Mouse (Mus musculus) thymus, adult 2 months (tissue): ENCODE measurements around the gene Tst. TPM values are rescaled to one million over a fixed set of nuclear protein-coding genes. Genes with fewer than 3 reads are reported as not detected.

Experiments used
- DNase-seq: peaks from one replicate; pipeline ENCODE4 v3.0.0; 2021
- H3K27ac ChIP-seq: fragments of 200-500 bp; 2 replicates; pipeline ENCODE4 v1.5.1; 2012; ENCODE audit warnings: low read length, control low read depth; ENCODE audit not compliant: control insufficient read depth, insufficient read depth
- H3K27me3 ChIP-seq: fragments of 200-500 bp; 2 replicates; pipeline ENCODE4 v1.6.1; 2012; ENCODE audit warnings: mild to moderate bottlenecking, low read length, moderate library complexity, mixed read lengths; ENCODE audit not compliant: control insufficient read depth, insufficient read depth
- H3K36me3 ChIP-seq: fragments of 200-500 bp; 2 replicates; pipeline ENCODE4 v1.6.1; 2012; ENCODE audit warnings: mild to moderate bottlenecking, low read length, moderate library complexity; ENCODE audit not compliant: control insufficient read depth, insufficient read depth
- H3K4me1 ChIP-seq: fragments of 200-500 bp; replicated peaks from 2 replicates; pipeline ENCODE4 v1.6.1; 2012; ENCODE audit warnings: low read length; ENCODE audit not compliant: control insufficient read depth, insufficient read depth
- H3K4me3 ChIP-seq: fragments of 200-500 bp; 2 replicates; pipeline ENCODE4 v1.5.1; 2012; ENCODE audit warnings: mild to moderate bottlenecking, low read length, control low read depth, moderate library complexity; ENCODE audit not compliant: control insufficient read depth, insufficient read depth
- CTCF ChIP-seq: fragments of 200-500 bp; IDR thresholded peaks from 2 replicates; pipeline ENCODE4 v1.5.1; 2012; ENCODE audit warnings: mild to moderate bottlenecking, control low read depth, low read length, moderate library complexity, borderline replicate concordance; ENCODE audit not compliant: control insufficient read depth, poor library complexity, insufficient read depth; ENCODE audit errors: extremely low read depth
- POLR2A ChIP-seq: fragments of 200-500 bp; IDR thresholded peaks from 2 replicates; pipeline ENCODE4 v1.6.1; 2012; ENCODE audit warnings: mild to moderate bottlenecking, low read length, control low read depth, moderate library complexity; ENCODE audit not compliant: control insufficient read depth, poor library complexity, insufficient read depth; ENCODE audit errors: extremely low read depth
- WGBS: fragments of 180-500 bp; shearing (Covaris S2); methylation state at CpG from one replicate; pipeline ENCODE4 v1.1.7; 2018; 5-methylcytosine and 5-hydroxymethylcytosine counted together
- polyA plus RNA-seq: library from polyadenylated mRNA; depleted of rRNA; stranded (reverse); fragments of >200 nt; gene quantifications from 2 replicates; pipeline ENCODE4 v1.2.3, GENCODE M21; 2012

Gene Tst
- polyA plus RNA-seq, 1 experiment: 58.0 TPM

GRCm38 (mm10) chr15:78447746-78448535 is 42.2 kb upstream of the Tst start:
- under 1% methylated on average over 22 of the region's 22 CpGs for WGBS
- DNase-seq: peak; percentile 91
- Histone ChIP-seq H3K27ac (peak overlapping the region; percentile 51; the same call in 1 of the 2 replicates), H3K4me3 (no peak overlapping the region; the same call in 1 of the 2 replicates), H3K27me3 (no peaks in the 10 kb centered on the region), H3K36me3 (no peaks in the 10 kb centered on the region), H3K4me1 (peaks cover 18% of the 10 kb centered on the region)
- TF ChIP-seq CTCF: peak; percentile 93
- no peak for TF ChIP-seq POLR2A

GRCm38 (mm10) chr15:78447121-78447520 is 41.4 kb upstream of the Tst start:
- H3K36me3 ChIP-seq: no peaks in the 10 kb centered on the region
- 70% methylated on average over 7 of the region's 7 CpGs for WGBS
- TF ChIP-seq POLR2A (no peak), CTCF (no peak)
- no peak overlapping the region for H3K4me3 ChIP-seq
- no peaks in the 10 kb centered on the region for H3K27me3 ChIP-seq
- no peak for DNase-seq
- H3K27ac ChIP-seq: no peak overlapping the region
- peaks cover 18% of the 10 kb centered on the region for H3K4me1 ChIP-seq

DNA sequence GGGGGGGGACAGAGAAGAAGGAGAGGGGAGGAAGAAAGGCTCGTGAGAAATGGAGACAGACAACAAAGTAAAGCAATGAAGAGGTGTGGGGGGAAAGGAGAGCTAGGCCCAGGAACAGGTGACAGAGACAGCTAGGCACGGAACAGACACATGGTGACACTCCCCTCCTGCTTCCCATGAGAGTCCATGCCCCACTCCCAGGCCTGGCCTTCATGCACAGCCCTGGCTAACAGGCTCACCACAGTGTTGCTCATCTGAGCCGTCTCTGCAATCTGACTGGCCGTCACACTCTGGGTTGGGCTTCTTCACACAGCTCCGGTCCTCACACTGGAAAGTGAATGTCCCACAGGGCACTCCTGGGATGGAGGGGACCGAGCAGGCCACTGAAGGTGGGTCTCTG is 38.1 kb upstream of the Tst start:
- Histone ChIP-seq H3K4me1 (peaks cover 9% of the 10 kb centered on the region), H3K4me3 (no peak overlapping the region), H3K27me3 (no peaks in the 10 kb centered on the region), H3K36me3 (no peaks in the 10 kb centered on the region), H3K27ac (no peak overlapping the region)
- TF ChIP-seq POLR2A (no peak), CTCF (no peak)
- whole genome bisulfite sequencing: 94% methylated on average over 6 of the region's 6 CpGs
- no peak for DNase-seq

- Histone ChIP-seq H3K4me3 (no peak overlapping the region), H3K27ac (no peak overlapping the region), H3K36me3 (no peaks in the 10 kb centered on the region), H3K27me3 (no peaks in the 10 kb centered on the region), H3K4me1 (peaks cover 9% of the 10 kb centered on the region)
- no peak for DNase-seq
- TF ChIP-seq POLR2A (no peak), CTCF (no peak)
- 94% methylated on average over 19 of the region's 19 CpGs for WGBS
Measured at GRCm38 (mm10) chr15:78442231-78442630, 36.5 kb upstream of the Tst start.

GRCm38 (mm10) chr15:78438973-78439372 is 33.3 kb upstream of the Tst start:
- TF ChIP-seq POLR2A (no peak), CTCF (no peak)
- Histone ChIP-seq H3K27ac (no peak overlapping the region), H3K27me3 (no peaks in the 10 kb centered on the region), H3K4me1 (peaks cover 23% of the 10 kb centered on the region), H3K4me3 (no peak overlapping the region), H3K36me3 (no peaks in the 10 kb centered on the region)
- WGBS: 83% methylated on average over 9 of the region's 9 CpGs
- no peak for DNase-seq

DNA sequence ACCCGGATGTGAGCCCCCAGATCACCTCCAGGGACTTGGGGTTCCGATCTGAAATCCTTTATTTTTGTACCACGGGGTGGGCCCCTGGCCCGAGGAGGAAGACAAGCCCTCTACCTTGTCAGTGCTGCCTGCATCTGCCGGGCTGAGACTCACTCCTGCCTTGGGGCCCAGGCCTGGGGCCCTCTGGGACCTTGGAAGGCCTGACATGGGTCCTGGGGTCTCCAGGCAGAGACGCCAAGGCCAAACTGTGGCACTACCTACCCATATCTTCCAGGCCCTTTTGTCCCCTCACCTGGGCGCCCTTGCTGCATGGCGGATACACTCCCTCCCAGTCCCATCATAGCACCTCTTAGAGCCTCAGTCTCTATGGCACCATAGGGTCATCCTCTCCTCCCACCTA is 32.8 kb upstream of the Tst start:
- Histone ChIP-seq H3K27me3 (no peaks in the 10 kb centered on the region), H3K4me1 (peaks cover 23% of the 10 kb centered on the region), H3K27ac (no peak overlapping the region), H3K4me3 (no peak overlapping the region), H3K36me3 (no peaks in the 10 kb centered on the region)
- DNase-seq: no peak
- TF ChIP-seq CTCF (no peak), POLR2A (no peak)
- WGBS: 95% methylated on average over 8 of the region's 8 CpGs
